Mouse (Mus musculus): ENCODE results near the gene Cpd.
"Not testable (repeated sequence)": the region's sequence is repeated elsewhere in the genome, so short reads cannot be mapped to it uniquely, and the experiment has no call there.

Cpd gene

GRCm38 (mm10) chr11:76847354-76847753, 536 bp upstream of the Cpd start:
- no peak for DNase-seq (ENCODE audit: extremely low spot score, low spot score)

- DNase-seq (ENCODE audit: extremely low spot score, low spot score): peak; percentile 61
Observed at GRCm38 (mm10) chr11:76846011-76846877, 574 bp downstream of the Cpd start.

- no peak for DNase-seq (ENCODE audit: extremely low spot score, low spot score)
Observed at GRCm38 (mm10) chr11:76845275-76845980, 1.4 kb downstream of the Cpd start.

- DNase-seq (ENCODE audit: extremely low spot score, low spot score): no peak
Observed at GRCm38 (mm10) chr11:76838573-76838972, 8.2 kb downstream of the Cpd start.

- DNase-seq (ENCODE audit: extremely low spot score, low spot score): no peak
Observed at GRCm38 (mm10) chr11:76836317-76836716, 10.5 kb downstream of the Cpd start.

GRCm38 (mm10) chr11:76835868-76836267, 10.9 kb downstream of the Cpd start:
- no peak for DNase-seq (ENCODE audit: extremely low spot score, low spot score)

GRCm38 (mm10) chr11:76834665-76835064, 12.2 kb downstream of the Cpd start:
- no peak for DNase-seq (ENCODE audit: extremely low spot score, low spot score)

GRCm38 (mm10) chr11:76824885-76825265, 21.9 kb downstream of the Cpd start:
- no peak for DNase-seq (ENCODE audit: extremely low spot score, low spot score)

- DNase-seq (ENCODE audit: extremely low spot score, low spot score): no peak
Observed at GRCm38 (mm10) chr11:76824238-76824884, 22.5 kb downstream of the Cpd start.

- DNase-seq (ENCODE audit: extremely low spot score, low spot score): no peak
Observed at GRCm38 (mm10) chr11:76823641-76824040, 23.2 kb downstream of the Cpd start.

- DNase-seq (ENCODE audit: extremely low spot score, low spot score): no peak
Observed at GRCm38 (mm10) chr11:76821353-76821752, 25.5 kb downstream of the Cpd start.

- no peak for DNase-seq (ENCODE audit: extremely low spot score, low spot score)
Observed at GRCm38 (mm10) chr11:76817664-76818063, 29.2 kb downstream of the Cpd start.

GRCm38 (mm10) chr11:76810706-76811495, 35.9 kb downstream of the Cpd start:
- no peak for DNase-seq (ENCODE audit: extremely low spot score, low spot score)

- DNase-seq (ENCODE audit: extremely low spot score, low spot score): no peak
Observed at GRCm38 (mm10) chr11:76809450-76809849, 37.4 kb downstream of the Cpd start.

GRCm38 (mm10) chr11:76808550-76808949, 38.3 kb downstream of the Cpd start:
- no peak for DNase-seq (ENCODE audit: extremely low spot score, low spot score)

GRCm38 (mm10) chr11:76807007-76807679, 39.7 kb downstream of the Cpd start:
- DNase-seq (ENCODE audit: extremely low spot score, low spot score): no peak

- DNase-seq (ENCODE audit: extremely low spot score, low spot score): no peak
Observed at GRCm38 (mm10) chr11:76806026-76806425, 40.8 kb downstream of the Cpd start.

GRCm38 (mm10) chr11:76805072-76805471, 41.7 kb downstream of the Cpd start:
- DNase-seq (ENCODE audit: extremely low spot score, low spot score): not testable (repeated sequence)

GRCm38 (mm10) chr11:76803266-76803665, 43.6 kb downstream of the Cpd start:
- no peak for DNase-seq (ENCODE audit: extremely low spot score, low spot score)

- DNase-seq (ENCODE audit: extremely low spot score, low spot score): no peak
Observed at GRCm38 (mm10) chr11:76797236-76797635, 49.6 kb downstream of the Cpd start.

GRCm38 (mm10) chr11:76795326-76795725, 51.5 kb downstream of the Cpd start:
- DNase-seq (ENCODE audit: extremely low spot score, low spot score): no peak
